Mouse (Mus musculus) hindbrain, embryonic 12.5 days (tissue): ENCODE results near the gene Kmt2b. TPM values are rescaled to one million over a fixed set of nuclear protein-coding genes. Genes with fewer than 3 reads are reported as not detected.
A peak's percentile ranks its signal among the peaks of the same experiment; 100 is the strongest.

ENCODE experiments used
- ATAC-seq: fragments of 200-750 bp; cut with Nextera tagmentation; 2 replicates; pipeline ENCODE4 v1.8.0; 2017; ENCODE audit warnings: moderate TSS enrichment; ENCODE audit not compliant: low FRiP score
- H3K27ac ChIP-seq: fragments of 300-500 bp; sonication (generic); 2 replicates; pipeline ENCODE4 v1.5.1; 2016; ENCODE audit warnings: mild to moderate bottlenecking
- H3K27me3 ChIP-seq: fragments of 300-500 bp; sonication (generic); 2 replicates; pipeline ENCODE4 v1.6.1; 2016; ENCODE audit warnings: mild to moderate bottlenecking
- H3K36me3 ChIP-seq: fragments of 300-500 bp; sonication (generic); 2 replicates; pipeline ENCODE4 v1.6.1; 2016; ENCODE audit warnings: mild to moderate bottlenecking
- H3K4me1 ChIP-seq: fragments of 300-500 bp; sonication (generic); 2 replicates; pipeline ENCODE4 v1.6.1; 2016
- H3K4me2 ChIP-seq: fragments of 300-500 bp; sonication (generic); replicated peaks from 2 replicates; pipeline ENCODE4 v1.6.1; 2016; ENCODE audit warnings: mild to moderate bottlenecking
- H3K4me3 ChIP-seq: fragments of 300-500 bp; sonication (generic); 2 replicates; pipeline ENCODE4 v1.5.1; 2016; ENCODE audit warnings: mild to moderate bottlenecking
- H3K9ac ChIP-seq: fragments of 300-500 bp; sonication (generic); 2 replicates; pipeline ENCODE4 v1.6.1; 2016; ENCODE audit warnings: mild to moderate bottlenecking, moderate library complexity
- H3K9me3 ChIP-seq: fragments of 300-500 bp; sonication (generic); replicated peaks from 2 replicates; pipeline ENCODE4 v1.6.1; 2016; ENCODE audit warnings: mild to moderate bottlenecking
- WGBS: fragments of 180-500 bp; shearing (Covaris S2); methylation state at CpG from one replicate; pipeline ENCODE4 v1.1.7; 2016; 5-methylcytosine and 5-hydroxymethylcytosine counted together
- polyA plus RNA-seq: library from polyadenylated mRNA; unstranded; fragments of >200 nt; fragmentation: Nextera tagmentation; extraction: Ambion mirVana; gene quantifications from 2 replicates; pipeline ENCODE4 v1.2.1, GENCODE M21; 2016

Gene Kmt2b
- polyA plus RNA-seq = 8.8 and 9.9 TPM in 2 replicates

- Histone ChIP-seq H3K27ac (peak within 1 kb of the TSS; percentile 93), H3K9me3 (no peaks in the 10 kb centered on the region), H3K4me1 (peaks cover 26% of the 10 kb centered on the region), H3K4me2 (peak within 1 kb of the TSS; percentile 86), H3K27me3 (no peaks in the 10 kb centered on the region), H3K4me3 (peak within 1 kb of the TSS; percentile 99), H3K9ac (peak within 1 kb of the TSS; percentile 99), H3K36me3 (peaks cover 28% of the 10 kb centered on the region)
- ATAC-seq = peak; percentile 97
- WGBS = under 1% methylated on average over 41 of the region's 68 CpGs
Measured at GRCm38 (mm10) chr7:30588676-30589434, at the start of gene Kmt2b. Kmt2b (minus strand) TSS chr7:30588726.

- H3K36me3 ChIP-seq = peaks cover 15% of the 10 kb centered on the region
- peaks cover 9% of the 10 kb centered on the region for H3K4me1 ChIP-seq
- 30% methylated on average over 11 of the region's 11 CpGs for WGBS
- no peak overlapping the region for H3K9ac ChIP-seq
- H3K27me3 ChIP-seq = peaks cover 74% of the 10 kb centered on the region
- no peak for ATAC-seq
- H3K4me3 ChIP-seq = no peak overlapping the region
- no peaks in the 10 kb centered on the region for H3K9me3 ChIP-seq
- no peak overlapping the region for H3K27ac ChIP-seq
- no peak overlapping the region for H3K4me2 ChIP-seq
Measured at GRCm38 (mm10) chr7:30636395-30636794, 47.9 kb upstream of the Kmt2b start.

GRCm38 (mm10) chr7:30635752-30636151, 47.2 kb upstream of the Kmt2b start, which contains the start of gene Etv2:
Etv2 (minus strand) TSS chr7:30635852.
- 3% methylated on average over 5 of the region's 5 CpGs for WGBS
- Histone ChIP-seq H3K36me3 (peaks cover 9% of the 10 kb centered on the region), H3K27ac (no peak within 1 kb of the TSS), H3K4me1 (peaks cover 9% of the 10 kb centered on the region), H3K4me2 (peak within 1 kb of the TSS; percentile 25; the same call in 1 of the 2 replicates), H3K9ac (no peak within 1 kb of the TSS), H3K4me3 (peak within 1 kb of the TSS; percentile 11; the same call in 1 of the 2 replicates), H3K9me3 (no peaks in the 10 kb centered on the region), H3K27me3 (peaks cover 78% of the 10 kb centered on the region)
- ATAC-seq = no peak

- peak overlapping the region; percentile 11; the same call in 1 of the 2 replicates for H3K4me3 ChIP-seq
- no peaks in the 10 kb centered on the region for H3K9me3 ChIP-seq
- peaks cover 86% of the 10 kb centered on the region for H3K27me3 ChIP-seq
- peak overlapping the region; percentile 25; the same call in 1 of the 2 replicates for H3K4me2 ChIP-seq
- H3K4me1 ChIP-seq = peaks cover 9% of the 10 kb centered on the region
- WGBS = under 1% methylated on average over 20 of the region's 20 CpGs
- no peak overlapping the region for H3K9ac ChIP-seq
- H3K36me3 ChIP-seq = no peaks in the 10 kb centered on the region
- H3K27ac ChIP-seq = no peak overlapping the region
- 0 out of 2 replicates have a peak, but pooled peaks have one; percentile 19 for ATAC-seq
Measured at GRCm38 (mm10) chr7:30634621-30635020, 46.1 kb upstream of the Kmt2b start.

GRCm38 (mm10) chr7:30633762-30634412, 45.4 kb upstream of the Kmt2b start:
- Histone ChIP-seq H3K4me3 (peak overlapping the region; percentile 8; the same call in 1 of the 2 replicates), H3K9me3 (no peaks in the 10 kb centered on the region), H3K4me1 (peaks cover 9% of the 10 kb centered on the region), H3K9ac (no peak overlapping the region), H3K27ac (no peak overlapping the region), H3K36me3 (no peaks in the 10 kb centered on the region), H3K4me2 (no peak overlapping the region), H3K27me3 (peaks cover 83% of the 10 kb centered on the region)
- WGBS = 5% methylated on average over 27 of the region's 27 CpGs
- no peak for ATAC-seq

- peaks cover 37% of the 10 kb centered on the region for H3K27me3 ChIP-seq
- H3K9me3 ChIP-seq = no peaks in the 10 kb centered on the region
- ATAC-seq = no peak
- no peak overlapping the region for H3K4me3 ChIP-seq
- peaks cover 7% of the 10 kb centered on the region for H3K36me3 ChIP-seq
- H3K9ac ChIP-seq = no peak overlapping the region
- H3K27ac ChIP-seq = no peak overlapping the region
- no peak overlapping the region for H3K4me2 ChIP-seq
- peaks cover 12% of the 10 kb centered on the region for H3K4me1 ChIP-seq
Measured at GRCm38 (mm10) chr7:30629013-30629412, 40.5 kb upstream of the Kmt2b start.

- 88% methylated on average over 5 of the region's 5 CpGs for WGBS
- Histone ChIP-seq H3K4me3 (0 out of 2 replicates have a peak overlapping the region, but pooled peaks have one; percentile 63), H3K4me2 (peak overlapping the region; percentile 94; the same call in 1 of the 2 replicates), H3K9me3 (no peaks in the 10 kb centered on the region), H3K27me3 (peaks cover 14% of the 10 kb centered on the region), H3K4me1 (peaks cover 12% of the 10 kb centered on the region), H3K9ac (no peak overlapping the region), H3K36me3 (peaks cover 30% of the 10 kb centered on the region), H3K27ac (no peak overlapping the region)
- 0 out of 2 replicates have a peak, but pooled peaks have one; percentile 27 for ATAC-seq
Measured at GRCm38 (mm10) chr7:30626647-30627046, 38.1 kb upstream of the Kmt2b start.

GRCm38 (mm10) chr7:30625530-30626384, 37.2 kb upstream of the Kmt2b start, which contains the start of gene Cox6b1:
Cox6b1 (minus strand) TSS chr7:30626151.
- H3K4me3 ChIP-seq = peak within 1 kb of the TSS; percentile 63
- no peak within 1 kb of the TSS for H3K27ac ChIP-seq
- peak within 1 kb of the TSS; percentile 74 for H3K9ac ChIP-seq
- H3K27me3 ChIP-seq = peaks cover 8% of the 10 kb centered on the region; the same call in 1 of the 2 replicates
- peak; percentile 91 for ATAC-seq
- WGBS = 1% methylated on average over 44 of the region's 44 CpGs
- peak within 1 kb of the TSS; percentile 94 for H3K4me2 ChIP-seq
- peaks cover 12% of the 10 kb centered on the region for H3K4me1 ChIP-seq
- no peaks in the 10 kb centered on the region for H3K9me3 ChIP-seq
- peaks cover 36% of the 10 kb centered on the region for H3K36me3 ChIP-seq

GRCm38 (mm10) chr7:30619202-30619601, 30.7 kb upstream of the Kmt2b start:
- Histone ChIP-seq H3K4me1 (no peaks in the 10 kb centered on the region), H3K9ac (no peak overlapping the region), H3K4me3 (no peak overlapping the region), H3K27ac (no peak overlapping the region), H3K36me3 (peaks cover 69% of the 10 kb centered on the region), H3K9me3 (no peaks in the 10 kb centered on the region), H3K27me3 (no peaks in the 10 kb centered on the region), H3K4me2 (no peak overlapping the region)
- WGBS = 90% methylated on average over 3 of the region's 3 CpGs
- no peak for ATAC-seq

- WGBS = 94% methylated on average over 9 of the region's 9 CpGs
- Histone ChIP-seq H3K4me2 (no peak overlapping the region), H3K4me3 (no peak overlapping the region), H3K9ac (no peak overlapping the region), H3K36me3 (peaks cover 64% of the 10 kb centered on the region), H3K9me3 (no peaks in the 10 kb centered on the region), H3K27ac (no peak overlapping the region), H3K4me1 (no peaks in the 10 kb centered on the region), H3K27me3 (no peaks in the 10 kb centered on the region)
- no peak for ATAC-seq
Measured at GRCm38 (mm10) chr7:30618658-30619057, 30.1 kb upstream of the Kmt2b start.

GRCm38 (mm10) chr7:30615049-30615760, 26.7 kb upstream of the Kmt2b start:
- no peak overlapping the region for H3K4me2 ChIP-seq
- no peak overlapping the region for H3K9ac ChIP-seq
- 58% methylated on average over 5 of the region's 5 CpGs for WGBS
- no peaks in the 10 kb centered on the region for H3K9me3 ChIP-seq
- H3K36me3 ChIP-seq = peaks cover 38% of the 10 kb centered on the region
- no peaks in the 10 kb centered on the region for H3K27me3 ChIP-seq
- no peak overlapping the region for H3K27ac ChIP-seq
- no peak overlapping the region for H3K4me3 ChIP-seq
- no peaks in the 10 kb centered on the region for H3K4me1 ChIP-seq
- no peak for ATAC-seq
